Comparison of ENCODE assay signal across 17 mouse cellular contexts in the genomic region with DNA sequence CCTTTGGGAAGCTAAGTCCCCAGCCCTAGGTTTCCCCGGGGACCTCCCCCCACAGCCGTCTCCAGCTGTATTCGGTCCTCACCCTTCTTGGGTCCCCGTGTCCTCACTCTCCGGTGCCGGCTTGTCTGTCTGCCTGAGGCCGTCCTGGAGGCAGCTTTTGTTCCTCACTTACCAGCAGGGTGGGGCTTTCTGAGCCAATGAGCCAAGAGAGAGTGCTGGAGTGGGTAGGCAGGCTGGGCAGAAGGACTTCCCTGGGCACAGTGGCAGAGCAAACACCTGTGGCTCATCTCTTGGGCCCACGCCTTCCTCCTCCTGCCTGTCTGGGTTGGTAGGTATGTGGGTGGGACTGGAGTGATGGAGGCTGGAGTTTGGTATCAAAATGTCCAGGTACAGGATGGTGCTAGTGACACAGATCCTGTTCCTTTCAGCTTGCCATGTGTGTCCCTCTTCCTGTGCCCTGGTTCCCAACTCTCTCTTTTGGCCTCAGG. TPM values are rescaled to one million over a fixed set of nuclear protein-coding genes. Genes with fewer than 3 reads are reported as not detected.
DNase-seq lines count a peak whose midpoint lies in the region; ATAC-seq and TF ChIP-seq lines count a peak whose summit lies in the region.
"Had no signal": no experiment of that assay in that cellular context is flagged by ENCODE, and none has a peak within 500 bp of the region (broad histone marks: within the 10 kb centered on the region; RNA-seq: fewer than 3 reads in every experiment).

Gene Gjb4, minus strand, starts transcription at position 131 of the 488 bp plus-strand sequence.

- TF ChIP-seq CTCF in lung, adult 2 months (IDR thresholded peaks at IDR 0.05; ENCODE audit: insufficient read depth, low read length): no peak
- no peak for TF ChIP-seq CTCF in G1E (IDR thresholded peaks at IDR 0.05; ENCODE audit: low read depth, low read length)

- 0 out of 2 replicates have a peak, but pooled peaks cover 4% of the 10 kb centered on the region for H3K27me3 ChIP-seq in heart, embryonic 15.5 days
- H3K27me3 ChIP-seq in G1E (ENCODE audit: insufficient read depth, low read length): no peaks in the 10 kb centered on the region
- H3K27me3 ChIP-seq in stomach, embryonic 16.5 days (ENCODE audit: control insufficient read depth, insufficient read depth, low read length): no peaks in the 10 kb centered on the region
- H3K27me3 ChIP-seq: neural tube, embryonic 15.5 days had no signal

- no peaks in the 10 kb centered on the region for H3K9me3 ChIP-seq in heart, embryonic 15.5 days (replicated peaks)
- peaks cover 97% of the 10 kb centered on the region for H3K9me3 ChIP-seq in G1E (replicated peaks)
- H3K9me3 ChIP-seq in stomach, embryonic 16.5 days (replicated peaks; ENCODE audit: control insufficient read depth, low read length): no peaks in the 10 kb centered on the region
- H3K9me3 ChIP-seq: neural tube, embryonic 15.5 days had no signal

- WGBS in heart, embryonic 15.5 days: 61% methylated on average over 8 of the region's 8 CpGs
- WGBS in lung, adult 2 months: 48% methylated on average over 8 of the region's 8 CpGs
- WGBS in stomach, embryonic 16.5 days: 43% methylated on average over 8 of the region's 8 CpGs

- no peak within 1 kb of the TSS for H3K4me3 ChIP-seq in heart, embryonic 15.5 days
- no peak within 1 kb of the TSS for H3K4me3 ChIP-seq in lung, adult 2 months (replicated peaks; ENCODE audit: extremely low read depth, low read depth, low read length)
- H3K4me3 ChIP-seq in G1E (ENCODE audit: low read depth, low read length): 0 out of 2 replicates have a peak within 1 kb of the TSS, but pooled peaks have one; percentile 11
- no peak within 1 kb of the TSS for H3K4me3 ChIP-seq in stomach, embryonic 16.5 days (replicated peaks; ENCODE audit: low read length)
- H3K4me3 ChIP-seq: neural tube, embryonic 15.5 days had no signal

- H3K27ac ChIP-seq in heart, embryonic 15.5 days: peak within 1 kb of the TSS; percentile 48
- H3K27ac ChIP-seq in stomach, embryonic 16.5 days (ENCODE audit: low read length): 0 out of 2 replicates have a peak within 1 kb of the TSS, but pooled peaks have one; percentile 21
- H3K27ac ChIP-seq: liver, embryonic 14.5 days; neural tube, embryonic 15.5 days had no signal

- DNase-seq in heart, postnatal 25 days (ENCODE audit: low spot score): no peak
- peak; percentile 35 for DNase-seq in lung, postnatal 36 days
- DNase-seq in lung, adult 2 months: no peak
- no peak for DNase-seq in G1E (ENCODE audit: low spot score)
- no peak for DNase-seq in spleen, postnatal 14 days (ENCODE audit: low spot score in 2 of 2)
- DNase-seq: left cerebral cortex, postnatal 4 days; spleen, adult 18-20 months had no signal

- ATAC-seq in heart, embryonic 15.5 days (replicated peaks; ENCODE audit: insufficient number of reproducible peaks, insufficient read depth, low FRiP score, low read depth): no peak
- ATAC-seq in G1E (ENCODE audit: extremely low read depth, insufficient number of reproducible peaks, low FRiP score, poor library complexity, severe bottlenecking): no peak
- ATAC-seq in stomach, embryonic 16.5 days (ENCODE audit: insufficient read depth, low FRiP score): no peak
- ATAC-seq: forebrain, embryonic 14.5 days had no signal

- peaks cover 23% of the 10 kb centered on the region for H3K4me1 ChIP-seq in heart, embryonic 15.5 days (replicated peaks)
- no peaks in the 10 kb centered on the region for H3K4me1 ChIP-seq in lung, adult 2 months (ENCODE audit: control insufficient read depth, insufficient read depth, low read length)
- H3K4me1 ChIP-seq in G1E (ENCODE audit: insufficient read depth, low read depth, low read length): no peaks in the 10 kb centered on the region
- peaks cover 9% of the 10 kb centered on the region for H3K4me1 ChIP-seq in stomach, embryonic 16.5 days (ENCODE audit: control insufficient read depth, insufficient read depth, low read length)
- H3K4me1 ChIP-seq: neural tube, embryonic 15.5 days had no signal

- no peak within 1 kb of the TSS for H3K9ac ChIP-seq in heart, embryonic 15.5 days
- H3K9ac ChIP-seq in stomach, embryonic 16.5 days (ENCODE audit: low read length): no peak within 1 kb of the TSS
- H3K9ac ChIP-seq: liver, embryonic 14.5 days; neural tube, embryonic 15.5 days had no signal

- intact Hi-C loops in heart, postnatal 25 days (cut with DNase I): no loop called here

- no peak for TF ChIP-seq POLR2A in lung, adult 2 months (IDR thresholded peaks at IDR 0.05; ENCODE audit: borderline replicate concordance, extremely low read depth, low read depth, low read length)

- no peak within 1 kb of the TSS; the same call in 1 of the 2 replicates for H3K4me2 ChIP-seq in heart, embryonic 15.5 days
- H3K4me2 ChIP-seq in stomach, embryonic 16.5 days (ENCODE audit: low read depth, low read length): no peak within 1 kb of the TSS
- H3K4me2 ChIP-seq: neural tube, embryonic 15.5 days had no signal

- H3K36me3 ChIP-seq in heart, embryonic 15.5 days: no peaks in the 10 kb centered on the region
- H3K36me3 ChIP-seq in G1E (replicated peaks): no peaks in the 10 kb centered on the region
- H3K36me3 ChIP-seq in stomach, embryonic 16.5 days (ENCODE audit: control insufficient read depth, insufficient read depth, low read length): no peaks in the 10 kb centered on the region
- H3K36me3 ChIP-seq: neural tube, embryonic 15.5 days had no signal

RNA-seq across cellular contexts. Expression of gene Gjb4, which starts in this region (rescaled TPM):
- 0.09 TPM in 1 of 2 replicates, not detected in the other for polyA plus RNA-seq in heart, embryonic 15.5 days (2015; fragmentation: Nextera tagmentation; extraction: Ambion mirVana)
- not detected for total RNA-seq in heart, postnatal 25 days (2021)
- polyA plus RNA-seq in lung, adult 2 months (2012; rRNA removed): 0.19 and 3.7 TPM in 2 replicates
- not detected in 2 replicates for total RNA-seq in G1E (2014; fragmentation: Nextera tagmentation)
- 0.06 and 0.11 TPM in 2 replicates for total RNA-seq in G1E (2017)
- not detected in 2 replicates for polyA plus RNA-seq in G1E (2012)
- polyA plus RNA-seq in stomach, embryonic 16.5 days (2015; fragmentation: Nextera tagmentation; extraction: Ambion mirVana): 1.3 and 2.4 TPM in 2 replicates
- total RNA-seq: adrenal gland, postnatal 36 days; gastrocnemius, adult 8-10 months; layer of hippocampus, postnatal 10 days; left cerebral cortex, postnatal 4 days; monocyte, adult 5-6 weeks had no signal
- polyA plus RNA-seq: forebrain, embryonic 14.5 days; heart, postnatal 0 days; liver, embryonic 14.5 days; neural tube, embryonic 15.5 days had no signal
